Mouse (Mus musculus) embryonic fibroblast, embryonic 13.5 days (primary cell): ENCODE measurements around the gene Nup107.

Source experiments
- CTCF ChIP-seq: IDR thresholded peaks from 2 replicates; pipeline ENCODE4 v1.5.1; 2011; ENCODE audit warnings: mild to moderate bottlenecking, control low read depth, low read length, moderate library complexity, borderline replicate concordance; ENCODE audit not compliant: insufficient read depth
- POLR2A ChIP-seq: IDR thresholded peaks from 2 replicates; pipeline ENCODE4 v1.6.1; 2011; ENCODE audit warnings: low read depth, mild to moderate bottlenecking, control low read depth, low read length, moderate library complexity

GRCm38 (mm10) chr10:117708856-117709255 is 83.6 kb downstream of the Nup107 start:
- TF ChIP-seq CTCF (no peak), POLR2A (peak; percentile 48)
